Mouse (Mus musculus): ENCODE results near the gene Filip1l.

Gene Filip1l

GRCm38 (mm10) chr16:57398387-57399214 is 45.7 kb downstream of the Filip1l start:
- DNase-seq (ENCODE audit: low read depth, low spot score) = no peak

DNA sequence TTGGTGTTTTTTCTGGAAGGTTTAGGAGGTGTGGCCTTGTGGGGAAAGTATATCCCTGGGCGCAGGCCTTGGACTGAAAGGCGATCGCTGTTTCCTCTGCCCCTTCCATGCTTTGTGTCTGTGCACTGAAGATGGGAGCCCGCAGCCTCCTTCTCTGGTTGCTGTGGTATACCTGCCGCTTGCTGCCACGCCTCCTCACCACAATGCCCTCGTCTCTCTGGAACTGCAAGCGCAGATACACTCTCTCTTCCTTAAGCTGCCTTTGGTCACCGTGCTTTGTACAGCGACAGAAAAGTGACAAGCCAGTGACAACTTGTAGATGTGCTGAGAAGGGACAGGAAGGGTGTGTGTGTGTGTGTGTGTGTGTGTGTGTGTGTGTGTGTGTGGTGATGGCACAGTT is 46.7 kb downstream of the Filip1l start:
- no peak for DNase-seq (ENCODE audit: low read depth, low spot score)

GRCm38 (mm10) chr16:57401702-57402101 is 48.8 kb downstream of the Filip1l start:
- no peak for DNase-seq (ENCODE audit: low read depth, low spot score)

- DNase-seq (ENCODE audit: low read depth, low spot score) = no peak
Measured at GRCm38 (mm10) chr16:57402910-57403309, 50.0 kb downstream of the Filip1l start.

- DNase-seq (ENCODE audit: low read depth, low spot score) = no peak
Measured at GRCm38 (mm10) chr16:57403825-57404224, 50.9 kb downstream of the Filip1l start.

- no peak for DNase-seq (ENCODE audit: low read depth, low spot score)
Measured at GRCm38 (mm10) chr16:57412766-57413165, 59.9 kb downstream of the Filip1l start.

- no peak for DNase-seq (ENCODE audit: low read depth, low spot score)
Measured at GRCm38 (mm10) chr16:57416049-57416448, 63.2 kb downstream of the Filip1l start.

GRCm38 (mm10) chr16:57417017-57417416 is 64.1 kb downstream of the Filip1l start:
- no peak for DNase-seq (ENCODE audit: low read depth, low spot score)

DNA sequence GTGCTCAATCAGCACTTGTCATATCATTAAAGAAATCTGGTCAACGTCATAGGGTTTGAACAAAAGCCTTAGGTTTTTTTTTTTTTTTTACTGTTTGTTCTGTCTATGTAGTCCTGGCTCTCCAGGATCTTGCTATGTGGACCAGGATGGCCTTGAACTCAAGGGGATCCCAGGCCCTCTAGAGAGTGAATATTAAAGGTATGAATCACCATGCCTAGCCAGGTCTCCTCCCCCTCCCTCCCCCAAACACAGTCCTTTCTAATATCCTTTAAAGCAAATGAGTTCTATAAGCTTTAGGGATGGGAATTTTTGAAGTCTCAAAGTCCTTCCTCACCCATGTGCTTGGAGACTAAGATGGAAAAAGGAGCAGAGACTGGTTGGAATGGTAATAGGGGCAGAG is 65.1 kb downstream of the Filip1l start:
- DNase-seq (ENCODE audit: low read depth, low spot score) = no peak

DNA sequence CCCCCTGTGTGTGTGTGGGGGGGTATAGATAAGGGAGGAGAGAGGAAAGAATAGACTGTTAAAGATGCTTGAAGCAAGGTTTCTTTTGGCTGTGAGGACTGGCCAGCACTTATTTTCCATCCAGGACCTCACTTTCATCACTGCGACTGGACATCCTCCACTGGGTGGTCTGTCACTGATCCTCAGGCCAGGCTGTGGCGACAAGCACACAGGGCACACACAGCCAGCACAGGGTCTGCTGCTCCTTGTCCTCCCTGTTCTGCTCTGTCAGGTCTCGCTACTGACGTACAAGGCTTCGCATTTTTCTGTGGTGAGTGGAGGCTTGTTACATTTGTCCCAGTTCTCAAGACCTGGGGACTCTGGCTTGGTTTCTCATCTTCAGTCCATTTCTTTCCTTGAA is 66.4 kb downstream of the Filip1l start:
- no peak for DNase-seq (ENCODE audit: low read depth, low spot score)

GRCm38 (mm10) chr16:57419881-57420280 is 67.0 kb downstream of the Filip1l start:
- no peak for DNase-seq (ENCODE audit: low read depth, low spot score)

DNA sequence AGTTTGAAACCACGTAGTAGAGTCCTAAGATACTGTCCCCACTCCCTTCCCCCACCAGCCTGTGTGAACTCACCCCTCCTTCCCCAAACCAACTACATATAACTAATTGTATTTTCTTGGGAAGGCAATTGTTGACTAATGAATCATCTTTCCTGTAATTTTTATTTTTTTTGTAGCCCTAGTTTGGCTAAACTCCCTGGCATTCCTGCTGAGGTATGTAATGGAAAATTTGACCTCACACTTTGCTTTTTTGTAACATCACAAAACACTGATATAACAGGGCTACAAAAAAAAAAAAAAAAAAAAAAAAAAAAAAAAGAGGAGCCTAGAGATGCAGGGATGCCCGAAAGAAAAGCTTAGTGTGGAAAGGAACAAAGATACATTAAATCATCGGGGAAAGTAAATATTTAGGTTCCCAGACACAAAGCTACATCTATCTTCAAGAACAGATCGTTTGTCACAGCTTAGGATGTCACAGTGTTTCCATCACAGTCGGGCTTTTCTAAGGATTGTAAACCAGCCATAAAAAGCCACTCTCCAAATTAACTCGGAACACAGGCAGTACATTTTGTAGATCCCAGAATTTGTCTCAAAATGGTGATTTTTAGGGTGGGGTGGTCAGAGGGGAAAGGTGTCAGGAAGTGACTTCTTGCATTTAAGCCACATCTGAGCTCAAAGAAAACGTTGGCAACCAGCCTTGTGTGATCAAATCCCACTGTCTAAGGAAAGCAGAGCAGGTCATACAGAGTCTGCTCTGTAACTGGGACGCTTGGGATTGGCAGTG is 68.1 kb downstream of the Filip1l start:
- DNase-seq (ENCODE audit: low read depth, low spot score) = no peak

GRCm38 (mm10) chr16:57421680-57422417 is 69.0 kb downstream of the Filip1l start:
- DNase-seq (ENCODE audit: low read depth, low spot score) = no peak

- DNase-seq (ENCODE audit: low read depth, low spot score) = no peak
Measured at GRCm38 (mm10) chr16:57423001-57423800, 70.3 kb downstream of the Filip1l start.

DNA sequence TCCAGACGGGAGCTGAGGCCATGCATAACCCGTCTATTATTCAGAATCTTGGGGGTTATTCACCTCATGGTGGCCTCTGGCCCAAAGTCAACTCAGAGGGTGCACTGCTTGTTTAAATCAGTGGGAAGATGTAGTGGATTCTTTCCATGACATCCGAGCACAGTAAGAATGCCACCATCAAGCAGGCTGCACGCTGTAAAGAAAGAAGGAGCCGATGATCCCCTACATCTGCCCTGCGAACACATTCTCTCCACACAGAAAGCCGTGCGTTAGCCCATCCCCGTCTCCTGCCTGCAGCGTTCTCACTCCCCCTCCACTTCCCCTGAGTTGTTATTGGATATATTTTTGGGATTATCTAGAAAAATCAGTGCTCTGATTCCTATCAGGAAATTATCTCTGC is 73.8 kb downstream of the Filip1l start:
- no peak for DNase-seq (ENCODE audit: low read depth, low spot score)

GRCm38 (mm10) chr16:57427516-57428285 is 74.8 kb downstream of the Filip1l start:
- no peak for DNase-seq (ENCODE audit: low read depth, low spot score)

DNA sequence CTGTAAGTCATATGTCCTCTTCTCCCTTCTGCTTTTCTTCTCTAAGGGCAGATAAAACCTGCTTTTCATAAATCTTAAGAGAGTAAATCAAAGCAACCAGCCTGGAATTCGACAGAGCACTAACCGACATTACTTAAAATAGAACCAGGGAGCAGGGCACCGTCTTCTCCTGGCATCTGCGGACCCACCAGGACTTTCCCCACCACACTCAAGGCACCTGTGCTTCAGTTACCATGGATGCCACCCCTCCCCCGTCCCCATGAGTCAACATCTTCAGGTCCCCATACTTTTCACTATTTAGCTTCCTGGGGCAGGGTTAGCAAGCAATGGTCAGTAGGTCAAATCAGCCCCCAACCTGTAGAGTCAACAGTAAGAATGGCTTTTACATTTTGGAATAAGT is 76.1 kb downstream of the Filip1l start:
- no peak for DNase-seq (ENCODE audit: low read depth, low spot score)

GRCm38 (mm10) chr16:57431294-57431693 is 78.4 kb downstream of the Filip1l start:
- DNase-seq (ENCODE audit: low read depth, low spot score) = no peak

DNA sequence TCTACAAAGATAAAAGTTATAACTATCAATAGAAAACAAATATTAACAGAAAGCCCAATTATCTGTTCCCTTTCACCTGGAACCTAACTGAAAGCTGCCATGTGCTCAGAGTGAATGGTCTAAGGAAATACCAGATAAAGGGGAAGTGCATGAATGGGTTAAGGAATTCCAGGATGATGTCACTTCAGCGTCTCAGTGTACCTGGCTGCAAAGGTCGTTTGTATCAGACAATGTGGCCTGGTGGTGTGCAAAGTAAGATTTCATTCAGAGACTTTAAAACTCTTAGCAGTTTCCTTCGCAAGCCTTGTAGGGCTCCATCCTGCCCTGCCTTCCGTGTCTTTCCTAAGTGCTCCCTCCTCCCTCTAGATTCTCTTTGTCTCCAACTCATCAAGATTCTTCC is 80.3 kb downstream of the Filip1l start:
- DNase-seq (ENCODE audit: low read depth, low spot score) = no peak

DNA sequence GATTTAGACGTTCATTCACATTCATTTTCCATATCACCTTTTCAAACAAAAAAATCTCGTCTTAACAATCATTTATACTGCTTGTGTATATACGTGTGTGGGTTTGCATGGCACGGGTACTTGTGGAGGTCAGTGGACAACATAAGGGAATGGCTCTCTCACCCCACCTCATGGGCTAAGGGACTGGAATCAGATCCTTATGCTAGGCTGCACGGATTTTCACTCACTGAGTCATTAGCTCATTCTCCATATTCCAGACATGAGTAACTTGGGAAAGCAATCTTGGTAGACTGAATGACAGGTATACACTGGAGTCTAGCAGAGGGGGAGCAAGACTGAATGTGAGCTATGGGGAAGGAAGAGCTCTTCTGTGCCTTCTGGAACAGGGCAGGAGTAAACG is 80.8 kb downstream of the Filip1l start:
- DNase-seq (ENCODE audit: low read depth, low spot score) = no peak

GRCm38 (mm10) chr16:57434640-57435039 is 81.7 kb downstream of the Filip1l start:
- no peak for DNase-seq (ENCODE audit: low read depth, low spot score)
